Mouse (Mus musculus): ENCODE measurements at regions not wholly inside any gene's neighbourhood (a gene's known extent, or its start where the extent isn't known, plus 50 kb on each side); places are given as distances from the start of the nearest gene placed in this dataset.
A peak's percentile ranks its signal among the peaks of the same experiment; 100 is the strongest.

DNA sequence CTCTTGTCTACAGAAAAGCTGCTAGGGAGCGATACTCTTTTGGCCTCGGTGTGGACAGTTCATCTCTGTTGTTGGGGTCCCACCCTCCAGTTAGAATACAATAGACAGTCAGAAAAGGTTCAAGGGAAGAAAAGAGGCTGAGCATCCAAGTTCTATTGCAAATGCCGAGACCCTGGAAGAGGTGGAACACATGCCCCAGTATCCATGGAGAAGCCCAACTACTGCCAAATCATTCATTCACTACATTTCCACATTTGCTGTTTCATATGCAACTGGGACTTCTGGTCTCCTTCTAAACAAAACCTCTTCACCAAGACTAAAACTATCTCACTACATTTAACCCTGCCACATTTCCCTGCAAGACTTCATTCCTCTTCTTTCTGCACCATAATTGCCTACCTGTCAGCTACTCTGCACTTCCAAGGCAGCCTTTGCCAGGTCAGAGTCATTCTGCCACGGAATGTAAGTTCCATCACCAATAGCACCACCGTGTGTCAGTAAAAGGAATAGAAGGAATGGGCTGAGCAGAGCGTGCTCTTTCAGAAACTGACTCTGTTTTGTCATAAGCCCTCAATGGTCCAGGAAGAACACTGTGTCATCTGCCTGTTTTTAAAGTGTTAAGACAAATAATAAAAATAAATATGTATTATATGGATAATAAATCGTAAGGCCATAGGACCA lies 92.0 kb upstream of the Nxt1 start:
- TF ChIP-seq CTCF (IDR thresholded peaks at IDR 0.05; ENCODE audit: extremely low read depth, insufficient read depth, insufficient read length, insufficient replicate concordance) (peak; percentile 53; the same call in 1 of the 2 replicates), POLR2A (IDR thresholded peaks at IDR 0.05; ENCODE audit: low read depth, low read length) (no peak)

Data from spleen, adult 2 months (tissue).